17 mouse cellular contexts compared by ENCODE assay signal in the genomic region with DNA sequence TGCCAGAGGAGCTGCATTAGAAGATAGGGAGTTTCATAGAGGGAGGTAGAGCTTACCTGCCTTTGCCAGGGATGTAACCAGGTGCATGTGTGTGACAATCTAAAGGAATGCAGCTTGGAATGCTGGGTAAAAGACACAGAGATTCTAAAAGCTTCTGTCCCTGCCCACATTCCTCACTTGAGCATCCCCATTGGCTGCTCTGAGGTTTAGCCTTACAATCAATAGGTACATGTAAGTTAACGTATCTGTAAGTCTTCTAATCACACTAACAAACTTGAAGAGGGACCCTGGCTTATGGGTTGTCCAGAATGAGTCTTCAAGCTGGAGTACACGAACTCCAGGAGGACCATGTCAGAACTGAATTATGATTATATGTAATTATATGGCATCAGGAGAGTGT. TPM values are rescaled to one million over a fixed set of nuclear protein-coding genes. Genes with fewer than 3 reads are reported as not detected.
A peak's percentile ranks its signal among the peaks of the same experiment; 100 is the strongest.
DNase-seq lines count a peak whose midpoint lies in the region; ATAC-seq lines count a peak whose summit lies in the region.
"Had no signal": no experiment of that assay in that cellular context is flagged by ENCODE, and none has a peak within 500 bp of the region (broad histone marks: within the 10 kb centered on the region; RNA-seq: fewer than 3 reads in every experiment).

Gene Mas1 (minus strand): TSS at position 101 of the 400 bp plus-strand sequence.

- peaks cover 5% of the 10 kb centered on the region; the same call in 1 of the 2 replicates for H3K4me1 ChIP-seq in intestine, embryonic 14.5 days (replicated peaks; ENCODE audit: control insufficient read depth, insufficient read depth, low read length)
- 0 out of 2 replicates have a peak, but pooled peaks cover 4% of the 10 kb centered on the region for H3K4me1 ChIP-seq in intestine, embryonic 16.5 days (ENCODE audit: control insufficient read depth, insufficient read depth, low read length)
- peaks cover 24% of the 10 kb centered on the region; the same call in 1 of the 2 replicates for H3K4me1 ChIP-seq in embryonic facial prominence, embryonic 14.5 days (ENCODE audit: control insufficient read depth, insufficient read depth, low read length)
- H3K4me1 ChIP-seq in limb, embryonic 11.5 days (ENCODE audit: control insufficient read depth, insufficient read depth, low read length), result peaks cover 14% of the 10 kb centered on the region
- H3K4me1 ChIP-seq: liver, embryonic 12.5 days; midbrain, embryonic 12.5 days had no signal

- no peaks in the 10 kb centered on the region for H3K27me3 ChIP-seq in intestine, embryonic 14.5 days (replicated peaks; ENCODE audit: control insufficient read depth, insufficient read depth, low read length)
- H3K27me3 ChIP-seq in intestine, embryonic 16.5 days (replicated peaks; ENCODE audit: control insufficient read depth, insufficient read depth, low read length), result 0 out of 2 replicates have a peak, but pooled peaks cover 2% of the 10 kb centered on the region
- H3K27me3 ChIP-seq in embryonic facial prominence, embryonic 14.5 days (replicated peaks; ENCODE audit: control insufficient read depth, insufficient read depth, low read length), result no peaks in the 10 kb centered on the region
- no peaks in the 10 kb centered on the region for H3K27me3 ChIP-seq in limb, embryonic 11.5 days (ENCODE audit: control insufficient read depth, insufficient read depth, low read length)
- H3K27me3 ChIP-seq: midbrain, embryonic 12.5 days had no signal

- WGBS in intestine, embryonic 14.5 days, result 11% methylated on average over 2 of the region's 2 CpGs
- WGBS in intestine, embryonic 16.5 days, result 31% methylated on average over 2 of the region's 2 CpGs
- WGBS in embryonic facial prominence, embryonic 14.5 days, result 20% methylated on average over 2 of the region's 2 CpGs
- WGBS in limb, embryonic 11.5 days, result 35% methylated on average over 2 of the region's 2 CpGs

- no peak for DNase-seq in frontal cortex, adult 2 months (ENCODE audit: extremely low spot score in 1 of 2, low spot score in 1 of 2)
- no peak for DNase-seq in frontal cortex, postnatal 25 days (ENCODE audit: low spot score in 2 of 2)
- DNase-seq in intestine, embryonic 14.5 days (ENCODE audit: low spot score), result no peak
- no peak for DNase-seq in embryonic facial prominence, embryonic 14.5 days (ENCODE audit: low spot score)
- DNase-seq in limb, embryonic 11.5 days (ENCODE audit: low spot score), result no peak
- DNase-seq in right cerebral cortex, postnatal 4 days, result no peak
- DNase-seq in cerebellum, adult 18-20 months, result no peak
- DNase-seq: adrenal gland, postnatal 10 days; cerebellum, postnatal 14 days; gastrocnemius, postnatal 25 days had no signal

- no peak within 1 kb of the TSS for H3K9ac ChIP-seq in intestine, embryonic 14.5 days (ENCODE audit: low read length)
- H3K9ac ChIP-seq in intestine, embryonic 16.5 days (ENCODE audit: low read depth, low read length), result no peak within 1 kb of the TSS
- H3K9ac ChIP-seq in embryonic facial prominence, embryonic 14.5 days (ENCODE audit: low read depth, low read length), result no peak within 1 kb of the TSS
- no peak within 1 kb of the TSS for H3K9ac ChIP-seq in limb, embryonic 11.5 days (ENCODE audit: low read length)
- H3K9ac ChIP-seq: kidney, embryonic 15.5 days; liver, embryonic 12.5 days; midbrain, embryonic 12.5 days had no signal

- H3K36me3 ChIP-seq in intestine, embryonic 14.5 days (ENCODE audit: control insufficient read depth, insufficient read depth, low read length), result no peaks in the 10 kb centered on the region
- no peaks in the 10 kb centered on the region for H3K36me3 ChIP-seq in intestine, embryonic 16.5 days (ENCODE audit: control insufficient read depth, insufficient read depth, low read length)
- no peaks in the 10 kb centered on the region for H3K36me3 ChIP-seq in embryonic facial prominence, embryonic 14.5 days (ENCODE audit: control insufficient read depth, insufficient read depth, low read length)
- H3K36me3 ChIP-seq in limb, embryonic 11.5 days (ENCODE audit: control insufficient read depth, insufficient read depth, low read length), result no peaks in the 10 kb centered on the region
- H3K36me3 ChIP-seq: kidney, embryonic 15.5 days; liver, embryonic 12.5 days; midbrain, embryonic 12.5 days had no signal

- H3K9me3 ChIP-seq in intestine, embryonic 14.5 days (ENCODE audit: control insufficient read depth, low read length), result no peaks in the 10 kb centered on the region
- H3K9me3 ChIP-seq in intestine, embryonic 16.5 days (ENCODE audit: control insufficient read depth, low read length), result no peaks in the 10 kb centered on the region
- no peaks in the 10 kb centered on the region for H3K9me3 ChIP-seq in embryonic facial prominence, embryonic 14.5 days (ENCODE audit: control insufficient read depth, low read length)
- H3K9me3 ChIP-seq in limb, embryonic 11.5 days (ENCODE audit: control insufficient read depth, low read length), result no peaks in the 10 kb centered on the region
- H3K9me3 ChIP-seq: kidney, embryonic 15.5 days; liver, embryonic 12.5 days; midbrain, embryonic 12.5 days had no signal

- no peak within 1 kb of the TSS for H3K4me2 ChIP-seq in intestine, embryonic 14.5 days (ENCODE audit: low read length)
- H3K4me2 ChIP-seq in intestine, embryonic 16.5 days (ENCODE audit: low read depth, low read length), result no peak within 1 kb of the TSS
- no peak within 1 kb of the TSS for H3K4me2 ChIP-seq in embryonic facial prominence, embryonic 14.5 days (ENCODE audit: low read depth, low read length)
- H3K4me2 ChIP-seq in limb, embryonic 11.5 days (ENCODE audit: low read depth, severe bottlenecking), result no peak within 1 kb of the TSS
- H3K4me2 ChIP-seq: kidney, embryonic 15.5 days; liver, embryonic 12.5 days; midbrain, embryonic 12.5 days had no signal

- 0 out of 2 replicates have a peak, but pooled peaks have one; percentile 25 for ATAC-seq in intestine, embryonic 14.5 days (replicated peaks; ENCODE audit: low FRiP score, low TSS enrichment, low read depth)
- ATAC-seq in intestine, embryonic 16.5 days, result no peak
- peak; percentile 9; the same call in 1 of the 2 replicates for ATAC-seq in embryonic facial prominence, embryonic 14.5 days (ENCODE audit: low read depth)
- ATAC-seq in limb, embryonic 11.5 days (ENCODE audit: insufficient number of reproducible peaks, low FRiP score, low TSS enrichment, low read depth), result no peak
- ATAC-seq: forebrain, embryonic 16.5 days; liver, embryonic 12.5 days; lung, postnatal 0 days had no signal

- no peak within 1 kb of the TSS for H3K4me3 ChIP-seq in intestine, embryonic 14.5 days (ENCODE audit: low read depth, low read length)
- no peak within 1 kb of the TSS for H3K4me3 ChIP-seq in intestine, embryonic 16.5 days (ENCODE audit: low read length)
- H3K4me3 ChIP-seq in embryonic facial prominence, embryonic 14.5 days (ENCODE audit: low read depth, low read length), result no peak within 1 kb of the TSS
- H3K4me3 ChIP-seq in limb, embryonic 11.5 days (ENCODE audit: low read depth, low read length), result no peak within 1 kb of the TSS
- H3K4me3 ChIP-seq: kidney, embryonic 15.5 days; liver, embryonic 12.5 days; midbrain, embryonic 12.5 days had no signal

- H3K27ac ChIP-seq in intestine, embryonic 14.5 days (ENCODE audit: low read depth), result no peak within 1 kb of the TSS
- no peak within 1 kb of the TSS for H3K27ac ChIP-seq in intestine, embryonic 16.5 days (ENCODE audit: low read length)
- H3K27ac ChIP-seq in embryonic facial prominence, embryonic 14.5 days (replicated peaks; ENCODE audit: low read depth, low read length), result peak within 1 kb of the TSS; percentile 67
- 0 out of 2 replicates have a peak within 1 kb of the TSS, but pooled peaks have one; percentile 58 for H3K27ac ChIP-seq in limb, embryonic 11.5 days (replicated peaks; ENCODE audit: low read depth, low read length)
- H3K27ac ChIP-seq: kidney, embryonic 15.5 days; liver, embryonic 12.5 days; midbrain, embryonic 12.5 days; stomach, postnatal 0 days had no signal

RNA-seq across cellular contexts. Expression of gene Mas1, which starts in this region (rescaled TPM):
- 25.8 and 34.8 TPM in 2 replicates for polyA plus RNA-seq in frontal cortex, adult 2 months (2012; rRNA removed)
- polyA plus RNA-seq in intestine, embryonic 14.5 days (2014; fragmentation: Nextera tagmentation; extraction: Ambion mirVana), result 0.64 and 1.3 TPM in 2 replicates
- polyA plus RNA-seq in intestine, embryonic 16.5 days (2015; fragmentation: Nextera tagmentation; extraction: Ambion mirVana), result 0.28 and 0.78 TPM in 2 replicates
- polyA plus RNA-seq in embryonic facial prominence, embryonic 14.5 days (2014; fragmentation: Nextera tagmentation; extraction: Ambion mirVana), result 0.99 and 2.1 TPM in 2 replicates
- polyA plus RNA-seq in limb, embryonic 11.5 days (2014; fragmentation: Nextera tagmentation; extraction: Ambion mirVana), result 0.50 and 0.81 TPM in 2 replicates

Comparison
In these comparisons a context has a peak if more than half of its experiments do, and no peak if none do; other contexts are left out.
1. ATAC-seq: peak in intestine, embryonic 14.5 days (single experiment) and embryonic facial prominence, embryonic 14.5 days (single experiment); none in intestine, embryonic 16.5 days (single experiment) and limb, embryonic 11.5 days (single experiment).
2. H3K27ac ChIP-seq: peak in embryonic facial prominence, embryonic 14.5 days (single experiment) and limb, embryonic 11.5 days (single experiment); none in intestine, embryonic 14.5 days (single experiment) and intestine, embryonic 16.5 days (single experiment).